Mouse (Mus musculus): ENCODE data around the gene Rab3ip. TPM values are rescaled to one million over a fixed set of nuclear protein-coding genes. Genes with fewer than 3 reads are reported as not detected.
A peak's percentile ranks its signal among the peaks of the same experiment; 100 is the strongest.

Gene Rab3ip
- total RNA-seq, 2 experiments from 2014 or later = 64.9 to 67.7 TPM

DNA sequence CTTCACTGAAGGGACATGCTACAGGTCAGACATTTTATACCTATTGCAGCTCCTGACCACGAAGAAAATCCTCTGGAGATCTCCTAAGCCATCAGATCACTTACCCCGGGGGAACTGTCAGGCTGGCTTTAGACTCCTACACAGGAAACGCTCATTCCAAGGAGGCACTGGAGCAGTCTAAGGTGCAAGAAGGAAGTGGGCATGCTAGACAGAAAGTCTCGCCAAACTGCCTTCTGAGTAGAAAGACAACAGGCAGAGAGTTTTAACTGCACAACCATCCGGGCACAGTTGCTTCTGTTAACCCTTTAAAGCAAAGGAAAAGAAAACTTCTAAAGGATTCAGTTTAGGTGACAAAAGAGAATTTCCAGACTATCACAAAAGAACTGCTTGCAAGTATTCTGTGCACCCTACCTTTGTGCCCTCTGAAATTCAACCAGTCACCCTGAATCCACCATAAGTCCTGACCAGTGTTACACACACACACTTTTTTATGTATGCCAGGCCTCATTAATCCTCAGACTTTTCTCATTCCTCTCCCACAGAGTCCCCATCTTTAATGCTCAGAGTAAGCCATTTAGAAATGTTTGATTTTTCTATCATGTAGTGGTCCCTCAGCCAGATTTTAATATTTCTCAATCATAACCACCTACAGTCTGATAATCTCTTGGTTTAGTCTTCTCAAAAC is 7.4 kb upstream of the Rab3ip start:
- DNase-seq = no peak

DNA sequence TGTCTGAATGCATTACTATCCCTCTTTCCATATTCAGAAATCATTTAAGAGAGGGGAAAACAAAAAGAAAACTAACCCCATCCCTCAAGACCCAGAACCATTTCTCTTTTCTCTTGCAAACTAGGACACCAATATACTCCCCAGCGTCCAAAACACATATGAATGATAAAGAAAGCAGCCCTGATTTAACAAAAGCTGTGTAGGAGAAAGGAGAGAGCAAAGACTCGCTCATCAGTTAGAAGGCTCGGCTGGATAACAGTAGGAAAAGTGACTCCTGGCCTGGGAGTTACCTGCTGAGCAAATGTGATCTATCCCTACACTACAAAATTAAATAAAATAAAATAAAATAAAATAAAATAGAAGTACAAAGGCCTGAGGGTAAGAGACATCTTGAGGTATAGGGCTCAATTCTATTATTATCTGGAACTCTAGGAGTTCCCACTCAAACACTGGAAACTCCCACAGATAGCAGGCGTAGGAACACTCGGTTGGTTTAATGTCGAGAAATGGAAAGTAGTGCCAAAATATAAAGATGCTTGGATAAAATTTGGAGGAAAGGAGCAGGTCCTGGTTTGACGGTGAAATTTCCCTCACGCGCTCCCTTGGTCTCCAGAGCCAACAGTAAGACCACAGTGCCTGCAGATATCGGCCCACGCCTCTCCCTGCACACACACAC is 6.1 kb upstream of the Rab3ip start:
- DNase-seq = no peak

DNA sequence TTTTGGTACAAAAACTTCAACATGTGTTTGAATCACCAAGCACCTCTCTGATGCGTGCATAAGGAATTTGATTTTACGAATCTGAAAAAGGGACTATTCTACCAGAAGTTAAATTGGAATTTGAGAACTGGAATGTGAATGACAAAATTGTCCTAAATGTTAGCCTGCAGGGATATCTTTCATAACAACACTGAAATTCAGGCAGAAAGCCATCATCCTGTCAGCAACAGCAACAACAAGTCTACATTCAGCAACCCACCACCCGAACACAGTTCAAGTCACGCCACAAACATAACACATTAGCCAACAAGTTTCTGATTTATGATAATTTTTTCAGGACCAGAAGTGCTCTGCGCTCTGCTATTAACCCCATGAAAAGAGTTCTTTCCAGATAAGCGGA is 4.6 kb upstream of the Rab3ip start:
- no peak for DNase-seq

DNA sequence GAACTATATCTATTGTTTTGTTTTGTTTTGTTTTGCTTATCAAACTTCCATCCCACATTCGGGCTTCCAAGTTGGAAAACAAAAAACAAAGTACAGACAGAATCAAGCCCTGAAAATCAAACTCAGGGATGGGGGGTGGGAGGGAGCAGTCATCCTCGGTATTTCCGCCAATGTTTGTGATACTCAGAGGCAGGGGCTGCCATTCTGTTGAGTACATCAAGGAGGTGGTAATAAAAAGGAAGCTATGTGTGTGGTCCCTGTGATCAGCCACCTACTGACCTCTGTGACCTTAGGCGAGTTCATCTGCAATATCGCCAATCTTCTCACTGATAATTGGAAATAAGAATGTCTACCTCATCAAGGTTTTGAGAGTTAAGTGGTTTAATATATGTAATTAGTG is 317 bp upstream of the Rab3ip start:
- no peak for DNase-seq

DNA sequence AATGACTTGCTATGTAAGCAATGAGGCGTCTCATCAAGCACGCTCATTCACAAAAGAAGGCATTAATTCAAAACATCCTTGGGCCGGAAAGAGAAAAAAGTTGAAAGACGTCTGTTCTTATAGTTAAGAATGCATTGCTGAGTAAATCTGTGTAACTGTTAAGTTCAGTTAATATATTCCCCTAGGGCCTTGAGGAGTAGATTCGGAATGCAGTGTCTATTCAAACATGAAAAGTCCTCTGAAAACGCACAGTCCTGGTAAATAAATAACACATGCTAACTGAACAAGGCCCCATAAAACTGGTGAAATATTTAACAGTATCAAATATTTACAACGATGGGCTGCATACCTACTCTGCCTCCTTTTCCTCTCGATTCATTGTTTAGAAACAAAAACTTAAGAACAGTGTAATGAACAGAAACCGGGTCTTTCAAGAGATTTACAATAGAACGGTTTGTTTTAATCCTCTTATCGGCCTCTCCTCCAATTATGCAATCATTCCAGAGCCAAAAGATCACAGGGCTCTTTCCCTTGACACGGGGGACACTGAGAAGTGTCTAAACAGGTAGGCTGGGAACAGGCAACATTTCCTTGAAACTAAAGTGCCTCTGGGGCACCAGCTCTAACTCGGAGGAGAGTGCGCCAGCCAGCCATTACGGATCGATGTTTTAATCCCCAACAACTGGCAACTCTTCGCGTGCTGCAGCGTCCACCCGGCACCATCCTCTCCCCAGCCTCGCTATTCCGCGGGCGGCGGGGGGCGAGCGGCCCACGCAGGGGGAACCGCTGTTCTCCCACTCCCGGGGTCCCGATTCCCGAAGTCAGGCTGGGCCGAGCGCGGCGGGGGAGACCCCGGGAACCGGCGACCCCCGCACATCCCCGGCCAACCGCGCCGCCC is 1.2 kb downstream of the Rab3ip start:
- DNase-seq = peak; percentile 27 to 41

DNA sequence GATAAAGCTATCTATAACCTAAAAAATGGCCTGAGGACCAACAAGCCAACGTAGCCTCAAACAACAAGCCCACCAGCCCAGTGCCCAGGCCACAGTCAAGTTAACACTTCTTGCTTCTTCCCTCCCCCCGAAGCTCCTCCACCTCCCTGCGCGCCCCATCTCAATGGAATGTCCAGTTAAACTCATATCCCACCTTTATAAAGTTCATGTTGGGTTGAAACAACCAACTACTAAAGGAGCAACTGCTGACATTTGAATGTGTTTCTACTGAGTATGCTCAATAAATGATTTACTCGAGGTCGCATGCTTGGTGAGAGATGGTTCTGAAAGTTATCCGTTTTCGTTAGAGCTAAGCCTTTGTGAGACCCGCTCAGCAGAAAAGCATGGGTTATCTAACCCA is 2.2 kb downstream of the Rab3ip start:
- no peak for DNase-seq

DNA sequence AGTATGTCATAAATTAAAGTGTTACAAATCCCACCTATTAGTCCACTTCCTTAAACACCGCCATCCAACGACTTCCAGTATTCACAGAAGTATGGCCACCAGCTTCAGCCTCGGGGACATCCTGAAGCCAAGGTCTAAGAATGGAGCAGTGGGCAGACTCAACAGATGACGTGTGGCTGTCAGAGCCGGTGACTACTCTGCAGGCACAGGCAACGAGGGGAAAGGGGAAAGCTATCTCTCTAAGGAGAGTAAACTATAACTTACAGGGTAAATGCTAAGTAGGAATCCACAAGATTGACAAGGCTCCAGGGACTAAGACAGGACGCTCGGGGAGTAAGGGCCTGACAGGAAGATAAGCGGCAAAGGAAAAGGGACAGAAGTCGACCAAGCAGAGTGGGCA is 5.6 kb downstream of the Rab3ip start:
- no peak for DNase-seq

DNA sequence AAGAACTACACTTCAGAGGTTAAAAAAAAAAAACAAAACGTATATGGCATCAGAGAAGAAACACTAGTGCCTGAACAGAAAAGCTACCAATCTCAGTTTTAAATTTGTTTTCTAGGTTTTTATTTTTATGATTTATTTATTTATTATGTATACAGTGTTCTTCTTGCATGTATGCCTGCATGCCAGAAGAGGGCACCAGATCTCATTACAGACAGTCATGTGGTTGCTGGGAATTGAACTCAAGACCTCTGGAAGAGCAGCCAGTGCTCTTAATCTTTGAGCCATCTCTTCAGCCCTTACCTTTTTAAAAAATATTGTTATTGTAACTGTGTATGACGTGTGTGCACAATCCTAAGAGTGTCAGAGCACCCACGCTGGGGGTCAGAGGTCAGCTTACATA is 6.4 kb downstream of the Rab3ip start:
- no peak for DNase-seq

DNA sequence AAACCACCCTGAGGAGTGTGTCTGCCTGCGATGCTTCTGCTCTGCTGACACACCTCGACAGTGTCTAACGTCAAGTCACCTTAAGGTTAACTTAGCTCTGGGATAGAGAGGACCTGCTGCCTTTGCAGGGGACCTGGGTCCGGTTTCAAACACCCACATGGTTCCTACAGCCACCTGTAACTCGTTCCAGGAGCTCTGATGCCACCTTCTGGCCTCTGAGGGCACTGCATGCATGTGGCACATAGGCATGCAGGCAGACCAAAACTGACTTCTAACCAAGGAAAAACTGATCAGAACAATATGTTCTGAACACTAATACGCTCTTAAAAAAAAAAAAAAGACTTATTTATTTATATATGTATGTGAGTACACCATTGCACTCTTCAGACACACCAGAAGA is 7.5 kb downstream of the Rab3ip start:
- no peak for DNase-seq

DNA sequence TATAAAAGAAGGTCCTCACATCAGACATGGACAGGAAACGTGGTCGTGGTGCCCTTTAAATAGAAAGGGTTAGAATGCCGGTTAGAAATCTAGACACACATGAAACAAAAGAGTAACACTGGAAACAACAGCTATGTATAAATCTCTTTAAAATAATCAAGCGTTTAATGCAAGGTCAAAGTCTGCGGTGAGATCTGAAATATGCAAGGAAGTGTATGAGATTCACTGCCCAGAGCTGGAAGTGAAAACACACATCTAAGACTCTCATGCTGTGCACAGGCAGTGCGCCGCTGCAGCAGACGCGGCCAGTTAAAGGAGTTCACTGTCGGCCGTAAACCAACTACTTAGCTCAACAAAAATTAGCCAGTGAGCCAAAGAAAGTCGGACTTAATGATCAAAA is 15.5 kb downstream of the Rab3ip start:
- no peak for DNase-seq

DNA sequence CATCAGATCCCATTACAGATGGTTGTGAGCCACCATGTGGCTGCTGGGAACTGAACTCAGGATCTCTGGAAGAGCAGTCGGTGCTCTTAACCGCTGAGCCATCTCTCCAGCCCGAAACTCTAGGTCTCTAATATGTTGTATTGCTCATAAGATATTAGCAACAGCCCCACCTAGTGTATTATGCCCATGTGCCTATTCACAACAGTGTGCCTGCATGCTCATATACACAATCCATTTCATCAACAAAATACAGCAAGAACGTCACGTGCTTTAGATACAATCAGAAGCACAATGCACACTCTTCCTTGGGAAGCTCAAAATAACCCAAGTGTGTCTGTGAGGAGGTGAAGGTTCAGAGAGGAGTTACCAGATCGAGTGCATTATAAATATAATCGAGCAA is 16.8 kb downstream of the Rab3ip start:
- DNase-seq = no peak

DNA sequence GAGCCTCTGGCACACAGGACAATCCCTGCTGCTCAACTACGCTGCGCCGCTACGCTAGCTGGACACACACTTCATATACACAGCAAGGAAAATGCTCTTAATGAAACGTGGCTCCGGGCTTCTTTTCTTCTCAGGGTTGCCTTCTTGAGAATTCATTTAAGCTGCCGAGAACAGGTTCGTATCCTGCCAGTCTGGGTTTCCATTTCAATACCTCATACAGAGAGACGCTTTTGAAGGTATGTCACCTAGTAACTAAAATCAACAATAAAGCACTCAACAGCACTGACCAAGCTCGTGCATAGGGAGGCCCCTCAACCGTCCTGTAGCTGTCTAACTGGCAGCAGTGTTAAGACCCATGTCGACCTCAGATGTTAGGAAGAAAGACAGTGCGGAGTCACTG is 18.2 kb downstream of the Rab3ip start:
- DNase-seq = no peak

DNA sequence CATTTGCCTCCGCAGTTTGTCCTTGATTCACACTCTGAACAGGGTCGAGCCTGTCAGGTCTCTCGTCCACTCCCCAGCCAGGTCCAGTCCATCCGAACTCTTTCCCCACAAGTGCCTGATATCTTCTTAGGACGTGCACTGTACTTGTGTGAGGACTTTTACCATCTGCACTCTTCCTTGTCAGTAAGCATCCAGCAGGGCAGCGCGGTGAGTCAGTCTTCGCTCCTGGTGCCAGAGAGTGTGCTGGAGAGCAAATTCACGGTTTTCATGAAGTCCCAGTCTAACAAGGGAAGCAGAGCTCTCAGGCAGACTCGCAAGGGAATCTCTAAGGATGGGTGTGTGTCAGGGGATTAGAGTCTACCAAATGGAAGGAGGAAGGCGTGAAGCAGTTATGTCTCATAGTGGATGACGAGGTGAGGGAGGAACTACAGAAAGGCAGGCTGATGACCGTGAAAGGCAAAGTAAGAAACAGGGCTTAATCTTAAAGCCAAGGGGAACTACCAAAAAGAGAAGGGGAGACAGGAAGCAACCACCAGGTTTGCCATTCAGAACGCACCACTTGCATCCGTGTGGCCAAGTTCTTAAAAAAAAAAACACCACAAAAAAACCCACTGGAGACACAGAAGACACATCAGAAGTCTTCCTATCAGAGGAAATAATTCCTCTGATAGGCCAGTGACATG is 18.9 kb downstream of the Rab3ip start:
- no peak for DNase-seq

DNA sequence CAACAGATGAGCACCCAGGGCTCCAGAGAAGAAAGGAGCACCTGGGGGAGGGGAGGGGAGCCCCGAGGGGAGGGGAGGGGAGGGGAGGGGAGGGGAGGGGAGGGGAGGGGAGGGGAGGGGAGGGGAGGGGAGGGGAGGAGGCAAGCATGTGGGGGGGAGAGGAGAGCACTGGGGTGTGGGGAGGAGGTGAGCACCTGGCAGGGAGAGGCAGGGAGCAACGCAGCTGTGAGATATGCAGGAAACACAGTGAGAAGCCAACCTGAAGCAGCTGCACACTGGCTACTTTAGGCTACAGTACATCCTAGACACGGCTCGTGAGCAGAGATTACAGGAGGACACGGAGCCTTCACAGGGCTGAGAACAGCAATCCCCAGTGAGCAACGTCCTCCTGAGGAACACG is 19.6 kb downstream of the Rab3ip start:
- DNase-seq = no peak

DNA sequence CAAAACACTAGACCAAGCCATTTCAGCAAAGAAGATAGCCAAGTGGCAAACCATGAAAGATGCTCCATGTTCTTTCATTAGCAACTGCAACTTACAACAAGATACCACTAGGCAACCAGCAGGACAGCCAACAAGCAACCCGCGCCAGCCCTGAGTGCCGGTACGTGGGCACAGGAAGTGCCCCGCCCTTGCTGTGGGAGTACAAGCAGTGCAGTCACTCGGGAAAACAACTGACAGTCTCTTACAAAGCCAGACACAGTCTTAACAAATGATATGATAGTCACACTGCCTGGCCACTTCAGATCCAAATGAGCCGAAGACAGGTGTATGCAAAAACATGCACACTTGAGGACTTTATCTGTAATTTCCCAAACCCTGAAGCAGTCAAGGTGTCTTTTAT is 20.1 kb downstream of the Rab3ip start:
- DNase-seq = no peak

DNA sequence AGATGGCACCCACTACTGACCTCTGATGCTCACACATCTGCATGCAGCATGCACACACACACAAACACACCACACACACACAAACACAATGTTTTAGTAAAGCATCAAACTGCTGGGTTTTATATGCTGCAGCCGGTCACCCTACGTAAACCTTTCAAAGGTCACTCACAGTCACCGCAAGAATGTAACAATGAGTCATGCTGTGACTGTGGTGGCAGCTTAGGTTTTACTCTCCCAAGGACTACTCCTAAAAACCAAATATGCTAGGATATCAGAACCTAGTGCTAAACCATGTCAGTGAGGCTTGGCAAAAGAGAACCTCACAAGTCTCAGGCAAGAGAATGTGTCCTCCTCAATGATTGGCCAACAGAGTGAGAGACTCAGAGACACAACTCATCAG is 21.7 kb downstream of the Rab3ip start:
- DNase-seq = no peak

DNA sequence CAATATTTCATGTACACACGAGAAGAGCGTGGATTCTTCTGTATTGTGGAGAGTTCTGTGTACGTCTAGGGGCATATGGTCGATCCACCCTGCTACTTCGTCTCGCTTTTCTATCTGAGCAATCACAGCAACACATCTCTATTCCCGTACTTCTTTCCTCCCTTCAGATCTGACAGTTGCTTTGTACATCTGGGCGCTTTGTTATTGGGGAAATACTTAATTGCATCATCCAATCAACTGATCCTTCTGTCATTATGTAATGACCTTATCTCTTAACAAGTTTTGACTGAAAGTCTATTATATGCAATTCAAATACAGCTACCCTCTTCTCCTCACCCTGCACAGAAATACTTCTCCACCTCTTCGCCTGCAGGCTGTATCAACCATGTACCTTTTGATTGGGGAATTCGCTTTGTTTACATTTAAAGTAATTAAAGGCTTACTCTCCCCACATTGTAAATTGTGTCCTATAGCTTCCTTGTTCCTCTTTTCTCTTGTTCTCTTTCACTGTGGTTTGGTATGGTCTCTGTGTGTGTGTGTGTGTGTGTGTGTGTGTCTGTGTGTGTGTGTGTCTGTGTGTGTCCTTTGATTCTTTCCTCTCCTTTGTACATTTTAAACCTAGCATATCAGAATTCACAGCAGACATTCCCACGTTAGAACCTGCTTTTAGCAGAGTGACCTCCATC is 24.0 kb downstream of the Rab3ip start:
- DNase-seq = no peak

DNA sequence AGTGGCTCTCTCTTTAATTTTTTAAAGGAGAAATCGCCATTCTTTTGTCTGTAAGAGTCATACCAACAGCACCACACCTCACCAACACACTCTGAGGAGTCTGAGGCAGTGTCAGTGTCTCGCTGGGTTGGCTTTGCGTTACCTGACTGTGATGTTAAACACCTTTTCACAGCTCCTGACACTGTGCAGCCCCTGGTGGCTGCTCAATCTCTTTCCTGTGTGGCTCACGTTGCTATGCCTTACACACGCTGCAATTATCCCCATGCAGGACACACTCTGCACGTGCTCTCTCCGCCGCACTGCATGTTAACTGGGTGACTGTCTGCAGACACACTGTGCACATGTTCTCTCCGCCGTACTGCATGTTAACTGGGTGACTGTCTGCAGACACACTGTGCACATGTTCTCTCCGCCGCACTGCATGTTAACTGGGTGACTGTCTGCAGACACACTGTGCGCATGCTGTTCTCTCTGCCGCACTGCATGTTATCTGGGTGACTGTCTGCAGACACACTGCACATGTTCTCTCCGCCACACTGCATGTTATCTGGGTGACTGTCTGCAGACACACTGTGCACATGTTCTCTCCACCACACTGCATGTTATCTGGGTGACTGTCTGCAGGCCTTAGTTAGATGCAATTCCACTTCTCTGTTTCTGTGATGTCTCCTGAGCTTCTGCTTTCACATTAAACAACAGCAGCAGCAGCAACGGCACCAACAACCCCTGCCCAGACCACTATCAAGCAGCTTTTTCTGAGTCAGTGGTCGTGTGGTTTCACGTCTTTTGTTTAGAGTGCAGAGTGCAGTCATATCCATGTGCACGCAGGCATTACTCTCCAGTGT is 26.7 kb downstream of the Rab3ip start:
- no peak for DNase-seq

DNA sequence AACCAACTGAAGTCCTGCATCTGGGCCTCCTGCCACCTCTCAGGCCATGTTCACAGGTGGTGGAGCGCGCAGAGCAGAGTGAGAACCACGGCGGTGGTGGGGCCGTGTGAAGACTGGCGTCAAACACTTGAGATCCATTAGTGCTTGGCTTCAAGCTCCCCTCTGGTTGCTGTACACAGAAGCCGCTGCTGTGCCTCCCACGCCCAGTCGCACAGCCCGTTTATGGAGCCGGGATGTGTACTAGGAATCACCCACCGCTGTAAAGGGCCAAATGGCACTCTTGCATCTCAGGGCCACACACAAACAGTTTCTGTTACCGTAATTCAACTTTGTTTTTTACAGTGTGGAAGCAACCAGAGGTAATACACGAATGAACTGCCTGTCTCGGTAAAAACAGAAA is 28.4 kb downstream of the Rab3ip start:
- no peak for DNase-seq

DNA sequence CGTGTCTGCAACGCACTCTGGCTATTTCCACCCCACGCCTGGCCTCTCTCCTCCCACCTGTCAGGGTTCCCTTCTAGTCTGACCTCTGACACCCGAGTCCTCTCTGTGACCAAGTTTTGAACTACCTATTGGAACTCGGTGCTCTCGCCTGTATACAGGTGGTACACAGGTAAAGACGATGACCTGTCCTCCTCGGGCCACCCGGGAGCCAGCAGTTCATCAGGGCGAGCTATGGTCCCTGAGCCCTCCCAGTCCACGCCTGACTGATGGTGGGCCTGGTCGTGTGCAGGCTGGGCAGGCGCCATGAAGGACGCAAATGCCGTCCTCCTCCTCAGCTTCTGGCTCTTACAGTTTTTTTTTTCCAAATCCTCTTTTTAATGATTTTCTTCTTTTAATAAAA is 29.2 kb downstream of the Rab3ip start:
- no peak for DNase-seq

DNA sequence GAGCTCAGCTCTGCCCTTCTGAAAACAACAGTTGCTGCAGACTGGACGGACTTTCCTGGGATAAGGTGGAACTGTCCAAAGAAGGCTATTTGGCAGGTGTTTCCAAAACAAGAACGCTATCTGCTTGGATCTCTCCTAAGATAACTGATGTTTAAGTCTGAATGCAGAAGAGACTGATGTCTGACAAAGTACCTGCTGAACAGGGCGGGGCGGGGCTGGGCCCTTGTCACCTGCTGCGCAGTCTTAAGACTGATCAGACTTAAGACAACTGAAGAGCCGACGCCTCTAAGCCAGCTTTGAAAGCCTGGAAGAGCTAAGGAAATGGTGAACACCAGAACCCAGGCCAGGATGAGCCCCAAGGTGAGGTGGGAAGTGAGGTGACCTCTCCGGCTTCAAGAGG is 29.9 kb downstream of the Rab3ip start:
- no peak for DNase-seq

All from layer of hippocampus, postnatal 36 days (tissue).